In the genomic region with DNA sequence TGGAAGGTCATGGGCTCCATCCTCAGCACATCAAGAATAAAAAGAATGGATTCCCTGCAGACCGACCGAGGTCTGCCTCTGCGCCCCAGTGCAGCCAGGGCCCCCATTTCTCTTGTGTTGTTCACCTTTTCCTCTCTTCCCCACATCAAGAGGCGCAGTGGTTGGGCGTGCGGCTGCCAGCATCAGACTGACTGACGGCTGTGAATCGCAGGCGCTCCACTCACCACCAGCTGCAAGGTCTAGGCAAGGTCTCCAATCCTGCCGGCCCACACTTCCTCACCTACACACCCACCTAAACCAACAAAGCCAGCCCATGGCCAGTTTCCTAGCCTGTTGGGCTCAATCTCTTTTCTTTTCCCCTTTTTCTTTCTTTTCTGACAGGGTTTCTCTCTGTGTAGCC, we compare ENCODE assay signal across 12 mouse cellular contexts. TPM values are rescaled to one million over a fixed set of nuclear protein-coding genes. Genes with fewer than 3 reads are reported as not detected.
DNase-seq lines count a peak whose midpoint lies in the region; ATAC-seq lines count a peak whose summit lies in the region.
"Had no signal": no experiment of that assay in that cellular context is flagged by ENCODE, and none has a peak within 500 bp of the region (broad histone marks: within the 10 kb centered on the region; RNA-seq: fewer than 3 reads in every experiment).

No protein-coding gene starts in this region.

- peaks cover 66% of the 10 kb centered on the region for H3K4me1 ChIP-seq in heart, embryonic 13.5 days
- peaks cover 39% of the 10 kb centered on the region for H3K4me1 ChIP-seq in midbrain, embryonic 16.5 days (ENCODE audit: control insufficient read depth, insufficient read depth, low read length)

- ATAC-seq in heart, embryonic 13.5 days (ENCODE audit: extremely low read depth, insufficient number of reproducible peaks, low FRiP score, low TSS enrichment): no peak
- ATAC-seq in erythroblast, adult 5-6 weeks (replicated peaks; ENCODE audit: low FRiP score, poor library complexity, severe bottlenecking): no peak
- ATAC-seq in midbrain, embryonic 16.5 days: no peak

- no peaks in the 10 kb centered on the region for H3K36me3 ChIP-seq in heart, embryonic 13.5 days
- H3K36me3 ChIP-seq in splenic B cell, adult 2 months (ENCODE audit: control insufficient read depth, insufficient read depth, low read length, poor library complexity, severe bottlenecking): no peaks in the 10 kb centered on the region
- no peaks in the 10 kb centered on the region for H3K36me3 ChIP-seq in midbrain, embryonic 16.5 days (ENCODE audit: control insufficient read depth, insufficient read depth, low read length)

- DNase-seq in heart, postnatal 25 days (ENCODE audit: low spot score): no peak
- peak; percentile 79 for DNase-seq in CD4-positive, CD25-positive, alpha-beta regulatory T cell, adult 2 months (ENCODE audit: low read depth, low spot score)
- DNase-seq in induced T-regulatory cell, adult 2 months (ENCODE audit: low read depth): peak; percentile 66
- peak; percentile 26 for DNase-seq in splenic B cell, adult 2 months (ENCODE audit: low read depth, low spot score)
- DNase-seq in ovary, adult 18-20 months (ENCODE audit: low spot score): no peak
- DNase-seq: adrenal gland, postnatal 25 days; layer of hippocampus, adult 9-11 months; retina, postnatal 1 day had no signal

- intact Hi-C loops in heart, postnatal 25 days (cut with DNase I): no loop called here

- H3K9ac ChIP-seq in heart, embryonic 13.5 days: no peak overlapping the region
- H3K9ac ChIP-seq in midbrain, embryonic 16.5 days (ENCODE audit: low read depth, low read length): no peak overlapping the region

- no peaks in the 10 kb centered on the region for H3K27me3 ChIP-seq in heart, embryonic 13.5 days (replicated peaks)
- H3K27me3 ChIP-seq in splenic B cell, adult 2 months (ENCODE audit: control insufficient read depth, insufficient read depth, low read length, poor library complexity, severe bottlenecking): no peaks in the 10 kb centered on the region
- no peaks in the 10 kb centered on the region for H3K27me3 ChIP-seq in midbrain, embryonic 16.5 days (ENCODE audit: control insufficient read depth, insufficient read depth, low read depth, low read length)

- no peak overlapping the region for H3K4me3 ChIP-seq in heart, embryonic 13.5 days
- no peak overlapping the region for H3K4me3 ChIP-seq in midbrain, embryonic 16.5 days (ENCODE audit: low read depth, low read length)
- H3K4me3 ChIP-seq: heart, adult 2 months had no signal

- H3K4me2 ChIP-seq in heart, embryonic 13.5 days: no peak overlapping the region
- no peak overlapping the region for H3K4me2 ChIP-seq in midbrain, embryonic 16.5 days (ENCODE audit: low read length)

- WGBS in heart, embryonic 13.5 days: 70% methylated on average over 10 of the region's 10 CpGs
- 90% methylated on average over 10 of the region's 10 CpGs for WGBS in midbrain, embryonic 16.5 days

- no peaks in the 10 kb centered on the region for H3K9me3 ChIP-seq in heart, embryonic 13.5 days
- no peaks in the 10 kb centered on the region for H3K9me3 ChIP-seq in midbrain, embryonic 16.5 days (replicated peaks; ENCODE audit: control insufficient read depth, low read length, poor library complexity, severe bottlenecking)

- H3K27ac ChIP-seq in heart, embryonic 13.5 days (replicated peaks): peak overlapping the region; percentile 25; the same call in 1 of the 2 replicates
- H3K27ac ChIP-seq in midbrain, embryonic 16.5 days (ENCODE audit: low read length): no peak overlapping the region
- H3K27ac ChIP-seq: heart, adult 2 months had no signal

RNA-seq across cellular contexts. Expression of a gene that starts 8.4 kb away (rescaled TPM):
- polyA plus RNA-seq in heart, embryonic 13.5 days (2015; fragmentation: Nextera tagmentation; extraction: Ambion mirVana): 41.5 and 42.4 TPM in 2 replicates
- total RNA-seq in heart, postnatal 25 days (2021): 10 to 100 TPM; 44.5 to 48.7 TPM
- 60.1 and 81.1 TPM in 2 replicates for total RNA-seq in erythroblast, adult 5-6 weeks (2015; ENCODE audit: low replicate concordance)
- total RNA-seq in erythroblast, adult 5-6 weeks (2017; ENCODE audit: low replicate concordance): 83.9 and 95.3 TPM in 2 replicates
- polyA plus RNA-seq in midbrain, embryonic 16.5 days (2015; fragmentation: Nextera tagmentation; extraction: Ambion mirVana): 78.7 and 87.3 TPM in 2 replicates

Comparison
In these comparisons a context has a peak if more than half of its experiments do, and no peak if none do; other contexts are left out.
1. DNase-seq: peak in CD4-positive, CD25-positive, alpha-beta regulatory T cell, adult 2 months (single experiment), induced T-regulatory cell, adult 2 months (single experiment) and splenic B cell, adult 2 months (single experiment); none in heart, postnatal 25 days (single experiment) and ovary, adult 18-20 months (single experiment).